Mouse (Mus musculus): ENCODE results near the gene Atmin.

The Atmin gene

GRCm38 (mm10) chr8:116947589-116947988 lies 4.4 kb downstream of the Atmin start:
- DNase-seq (ENCODE audit: extremely low read depth, insufficient read length, low spot score) = no peak

DNA sequence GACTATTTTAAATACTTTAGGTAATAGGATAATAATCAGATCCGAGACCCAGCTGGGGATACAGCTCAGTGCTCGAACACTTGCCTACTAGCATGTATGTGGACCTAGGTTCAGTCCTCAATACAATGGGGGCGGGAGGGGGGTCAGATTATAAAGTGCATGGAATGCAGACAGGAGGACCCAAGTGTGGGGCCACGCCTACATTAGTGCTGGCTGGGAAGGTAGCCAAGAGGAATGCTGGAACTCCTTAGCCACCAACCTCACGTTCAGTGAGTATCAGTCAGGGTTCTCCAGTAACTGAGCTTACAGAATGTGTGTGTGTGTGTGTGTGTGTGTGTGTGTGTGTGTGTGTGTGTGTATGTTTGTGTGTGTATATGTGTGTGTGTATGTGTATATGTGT lies 8.2 kb downstream of the Atmin start:
- DNase-seq (ENCODE audit: extremely low read depth, insufficient read length, low spot score) = no peak

DNA sequence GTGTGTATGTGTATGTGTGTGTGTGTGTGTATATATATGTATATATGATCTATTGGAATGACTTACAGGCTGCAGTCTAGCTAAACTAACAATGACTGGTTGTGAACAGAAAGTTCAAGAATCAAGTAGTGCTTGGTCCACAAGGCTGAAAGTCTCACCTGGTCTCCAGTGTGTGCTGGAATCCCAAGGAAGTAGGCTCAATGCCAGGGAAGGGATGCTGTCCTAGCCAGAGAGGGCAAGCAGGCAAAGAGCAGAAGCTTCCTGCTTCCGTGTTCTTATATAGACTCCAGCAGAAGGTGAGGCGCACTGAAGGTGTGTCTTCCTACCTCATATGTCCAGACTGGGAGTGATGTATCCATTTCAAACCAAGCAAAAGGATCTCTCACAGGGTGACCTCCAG lies 8.6 kb downstream of the Atmin start:
- DNase-seq (ENCODE audit: extremely low read depth, insufficient read length, low spot score) = no peak

DNA sequence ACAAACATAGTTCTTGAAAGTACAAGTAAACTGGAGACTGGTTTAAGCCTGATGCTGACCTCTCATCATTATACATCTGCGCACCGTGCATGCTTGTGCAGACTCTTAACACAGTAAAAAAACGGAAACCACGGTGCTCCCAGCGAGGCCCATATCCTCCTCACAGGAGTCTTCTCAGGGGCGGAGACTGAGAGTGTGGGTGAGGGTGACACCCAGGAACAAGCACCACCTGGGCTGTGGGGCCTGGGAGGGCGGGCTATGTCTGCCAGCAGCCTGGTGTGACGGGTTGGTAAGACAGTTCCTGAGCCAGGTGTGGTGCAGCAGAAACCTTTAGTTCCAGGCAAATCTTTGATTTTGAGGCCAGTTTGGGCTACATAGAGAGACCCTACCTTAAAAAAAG lies 9.2 kb downstream of the Atmin start:
- no peak for DNase-seq (ENCODE audit: extremely low read depth, insufficient read length, low spot score)

DNA sequence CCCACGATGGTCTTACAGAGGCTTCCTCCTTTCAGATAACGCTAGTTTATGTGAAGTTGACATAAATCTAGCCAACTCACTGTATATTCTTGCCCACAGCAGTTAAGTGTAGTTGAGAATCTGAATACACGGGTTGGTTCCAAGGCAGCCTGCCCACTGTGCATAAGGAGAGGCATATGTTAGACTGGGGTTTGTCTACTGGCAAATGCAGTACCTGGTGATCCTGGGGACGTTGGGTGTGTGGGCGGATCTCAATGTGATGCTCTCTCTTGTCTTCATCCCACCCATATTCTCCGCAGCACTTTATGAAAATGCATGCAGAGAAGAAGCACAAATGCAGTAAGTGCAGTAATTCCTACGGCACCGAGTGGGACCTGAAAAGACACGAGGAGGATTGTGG lies 11.2 kb downstream of the Atmin start:
- no peak for DNase-seq (ENCODE audit: extremely low read depth, insufficient read length, low spot score)

DNA sequence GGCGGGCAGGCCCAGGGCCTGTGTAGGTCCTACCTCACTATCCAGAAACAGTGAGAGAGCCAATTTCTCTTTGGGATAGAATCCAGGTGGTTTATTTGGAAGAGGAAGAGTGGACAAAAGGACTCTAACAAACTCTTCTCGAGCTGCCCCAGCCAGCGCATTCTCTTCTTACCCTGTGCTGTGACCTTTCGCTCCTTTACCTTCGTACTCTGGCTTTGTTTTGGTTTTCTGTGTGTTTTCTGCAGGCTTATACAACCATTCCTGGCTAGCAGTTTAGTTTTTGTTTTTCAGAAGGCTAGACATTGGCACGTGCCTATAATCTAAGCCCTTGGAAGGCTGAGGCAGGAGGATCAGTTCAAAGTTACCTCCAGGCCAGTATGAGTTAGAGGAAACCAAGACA lies 26.3 kb downstream of the Atmin start:
- no peak for DNase-seq (ENCODE audit: extremely low read depth, insufficient read length, low spot score)

DNA sequence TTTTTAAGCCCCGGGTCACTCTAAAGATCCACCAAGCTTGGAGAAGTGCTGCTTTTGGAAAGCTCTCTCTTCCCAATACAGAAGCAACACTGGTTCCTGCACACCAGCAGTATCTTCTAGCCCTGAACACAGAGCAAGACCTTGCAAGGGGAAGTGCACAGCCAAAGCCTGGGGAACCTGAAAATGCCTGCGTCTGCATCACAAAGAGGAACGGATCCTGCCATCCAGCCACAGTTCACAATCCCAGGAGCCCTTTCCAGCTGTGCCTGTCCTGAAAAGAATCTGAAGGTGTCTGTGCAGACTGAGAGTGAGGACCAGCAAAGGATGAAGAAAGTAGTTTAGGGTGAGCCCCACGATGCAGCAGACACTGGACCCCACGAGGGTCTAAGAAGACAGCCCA lies 31.9 kb downstream of the Atmin start:
- DNase-seq (ENCODE audit: extremely low read depth, insufficient read length, low spot score) = no peak

DNA sequence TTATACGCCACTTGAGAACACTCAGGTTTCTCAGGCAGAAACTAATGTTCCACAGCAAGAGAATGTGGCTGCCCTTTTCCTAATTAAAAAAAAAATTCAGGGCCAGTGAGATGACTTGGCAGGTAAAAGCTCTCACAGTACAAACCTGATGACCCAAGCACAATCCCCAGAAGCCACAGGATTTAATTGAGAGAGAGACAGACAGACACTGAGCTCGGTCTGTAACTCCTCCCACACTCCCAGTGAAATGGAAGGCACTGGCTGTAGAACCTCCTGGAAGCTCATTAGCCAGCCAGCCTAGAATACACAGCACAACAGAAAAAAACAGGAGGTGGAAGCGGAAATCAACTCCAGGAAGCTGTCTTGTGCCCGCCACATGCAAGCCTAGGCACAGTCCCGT lies 32.4 kb downstream of the Atmin start:
- DNase-seq (ENCODE audit: extremely low read depth, insufficient read length, low spot score) = no peak

GRCm38 (mm10) chr8:116978052-116978451 lies 34.9 kb downstream of the Atmin start:
- DNase-seq (ENCODE audit: extremely low read depth, insufficient read length, low spot score) = no peak

DNA sequence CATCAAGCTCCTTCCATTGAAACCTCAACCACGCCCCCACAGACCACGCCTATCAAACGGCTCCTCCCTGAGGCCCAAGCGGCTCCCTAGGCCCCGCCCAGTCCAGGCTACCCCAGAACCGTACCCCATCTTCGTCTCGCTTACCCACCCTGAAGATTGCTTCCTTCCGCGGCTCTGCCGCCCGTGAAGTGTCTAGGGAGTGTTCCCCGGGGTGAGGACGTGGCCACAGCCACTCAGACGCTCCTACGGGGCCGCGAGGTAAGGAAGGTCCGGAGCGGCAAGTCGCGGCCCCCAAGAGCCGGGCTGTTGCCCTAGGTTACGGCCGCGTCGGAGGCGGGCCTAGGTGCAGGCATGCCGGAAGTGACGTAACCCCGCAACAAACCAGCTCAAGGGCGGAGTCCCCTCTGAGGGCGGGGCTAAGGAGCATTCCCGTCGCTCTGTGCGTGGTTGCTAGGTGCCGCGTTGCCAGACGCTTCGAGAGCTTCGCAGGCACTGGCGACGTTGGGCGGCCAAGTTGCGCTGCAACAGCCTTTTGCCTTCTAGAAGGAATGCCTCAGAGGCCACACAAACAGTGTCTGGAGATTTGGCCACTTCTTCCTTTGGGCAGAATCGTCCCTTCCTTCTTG lies 35.6 kb downstream of the Atmin start, which contains the start of gene 1700030J22Rik:
Gene 1700030J22Rik (minus strand): TSS at position 329 of the 626 bp plus-strand sequence.
- DNase-seq (ENCODE audit: extremely low read depth, insufficient read length, low spot score) = peak; percentile 99

GRCm38 (mm10) chr8:116980117-116980516 lies 36.9 kb downstream of the Atmin start:
- peak; percentile 16 for DNase-seq (ENCODE audit: extremely low read depth, insufficient read length, low spot score)

- no peak for DNase-seq (ENCODE audit: extremely low read depth, insufficient read length, low spot score)
Observed at GRCm38 (mm10) chr8:116989842-116990241, 46.6 kb downstream of the Atmin start.

GRCm38 (mm10) chr8:116991241-116991640 lies 48.0 kb downstream of the Atmin start:
- no peak for DNase-seq (ENCODE audit: extremely low read depth, insufficient read length, low spot score)

GRCm38 (mm10) chr8:116992176-116992971 lies 49.2 kb downstream of the Atmin start:
- DNase-seq (ENCODE audit: extremely low read depth, insufficient read length, low spot score) = no peak

DNA sequence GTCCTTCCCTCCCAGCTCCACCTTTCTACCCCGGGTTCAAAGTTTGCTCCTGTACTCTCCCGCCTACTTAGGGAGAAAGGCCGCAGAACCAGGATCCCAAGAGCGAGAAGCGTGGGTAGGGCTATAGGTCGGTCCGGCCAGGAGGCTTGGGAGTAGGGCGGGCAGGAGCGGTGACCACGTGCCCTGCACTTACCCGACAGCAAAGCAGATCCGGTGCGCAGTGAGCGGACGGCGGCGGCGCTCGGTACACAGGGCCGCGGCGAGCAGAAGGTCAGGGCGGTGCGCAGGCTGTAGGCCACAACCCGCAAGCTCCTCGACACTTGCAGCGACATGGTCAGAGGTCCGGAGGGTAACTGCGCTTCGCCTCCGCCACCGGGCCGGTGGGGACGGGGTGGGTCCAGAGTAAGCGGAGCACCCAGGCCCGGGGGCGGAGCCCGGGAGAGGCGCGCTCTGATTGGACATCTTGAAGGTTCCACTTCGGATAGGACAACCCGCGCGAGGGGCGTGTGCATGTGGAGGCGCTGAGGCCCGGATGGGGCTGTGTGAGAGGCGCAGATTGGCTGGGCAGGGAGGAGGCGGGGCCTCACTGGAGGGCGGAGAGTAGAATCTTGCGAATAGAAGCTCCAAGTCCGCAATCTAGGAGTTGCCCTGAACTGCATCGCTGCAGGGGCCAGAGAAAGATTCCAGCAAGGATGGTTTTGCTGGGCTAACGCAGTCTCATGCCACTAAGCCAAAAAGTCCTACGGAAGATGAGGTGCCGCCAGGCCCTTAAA lies 50.1 kb downstream of the Atmin start, which contains the start of gene Gcsh:
Gene Gcsh (minus strand): TSS at position 443 of the 773 bp plus-strand sequence.
- peak; percentile 99 for DNase-seq (ENCODE audit: extremely low read depth, insufficient read length, low spot score)

DNA sequence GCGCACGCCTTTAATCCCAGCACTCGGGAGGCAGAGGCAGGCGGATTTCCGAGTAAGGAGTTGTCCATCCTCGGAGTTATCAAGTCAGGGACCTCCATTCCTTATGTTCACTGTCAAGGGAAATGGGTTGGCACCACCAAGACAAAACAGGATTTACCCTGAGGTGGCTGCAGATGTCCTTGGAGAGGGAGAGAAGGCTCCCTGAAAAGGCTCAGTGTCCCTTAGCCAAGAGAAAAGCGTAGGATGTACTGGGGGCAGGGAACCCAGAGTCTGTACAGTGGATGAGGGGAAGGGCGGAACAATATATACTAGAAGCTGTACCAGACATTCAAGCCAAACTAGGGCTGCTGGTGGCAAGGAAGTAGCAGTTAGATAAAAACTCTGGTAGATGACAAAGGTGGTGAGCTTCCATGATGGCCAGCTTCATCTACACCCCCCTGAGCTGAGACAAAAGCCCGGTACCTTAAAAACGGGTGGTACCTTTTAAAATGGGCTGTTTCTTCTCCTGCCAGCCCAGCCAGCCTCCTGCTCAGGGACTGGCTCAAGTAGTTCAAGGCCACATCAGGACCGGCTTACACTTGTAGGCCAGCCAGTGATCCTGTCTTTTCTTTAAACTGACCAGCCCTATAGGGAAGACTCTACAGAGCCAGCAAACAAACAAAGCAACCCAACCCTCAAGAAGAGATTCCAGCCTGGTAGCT lies 51.0 kb downstream of the Atmin start:
- no peak for DNase-seq (ENCODE audit: extremely low read depth, insufficient read length, low spot score)
